Mouse (Mus musculus) testis, postnatal 10 days (tissue): Measurements from ENCODE around the gene Adrb1.

Experiments used
- DNase-seq: peaks from one replicate; pipeline ENCODE4 v3.0.0; 2021; ENCODE audit warnings: low spot score

The Adrb1 gene

GRCm38 (mm10) chr19:56703238-56704097 is 18.5 kb upstream of the Adrb1 start:
- no peak for DNase-seq

- DNase-seq = no peak
Observed at GRCm38 (mm10) chr19:56705026-56705675, 16.8 kb upstream of the Adrb1 start.

GRCm38 (mm10) chr19:56708794-56709193 is 13.2 kb upstream of the Adrb1 start:
- DNase-seq = no peak

GRCm38 (mm10) chr19:56710131-56710905 is 11.7 kb upstream of the Adrb1 start:
- no peak for DNase-seq

GRCm38 (mm10) chr19:56713613-56714012 is 8.4 kb upstream of the Adrb1 start:
- DNase-seq = no peak

GRCm38 (mm10) chr19:56714661-56715170 is 7.3 kb upstream of the Adrb1 start:
- no peak for DNase-seq

GRCm38 (mm10) chr19:56718046-56718445 is 4.0 kb upstream of the Adrb1 start:
- DNase-seq = no peak

- no peak for DNase-seq
Observed at GRCm38 (mm10) chr19:56720882-56721281, 1.1 kb upstream of the Adrb1 start.

- no peak for DNase-seq
Observed at GRCm38 (mm10) chr19:56722291-56722707, 300 bp downstream of the Adrb1 start.

GRCm38 (mm10) chr19:56722711-56723330 is 822 bp downstream of the Adrb1 start:
- DNase-seq = no peak

GRCm38 (mm10) chr19:56723331-56724125 is 1.5 kb downstream of the Adrb1 start:
- peak; percentile 69 for DNase-seq

GRCm38 (mm10) chr19:56724126-56724597 is 2.2 kb downstream of the Adrb1 start:
- no peak for DNase-seq

GRCm38 (mm10) chr19:56727170-56727877 is 5.3 kb downstream of the Adrb1 start:
- no peak for DNase-seq

GRCm38 (mm10) chr19:56734033-56734572 is 12.1 kb downstream of the Adrb1 start:
- DNase-seq = no peak

- DNase-seq = no peak
Observed at GRCm38 (mm10) chr19:56735747-56736146, 13.7 kb downstream of the Adrb1 start.

GRCm38 (mm10) chr19:56736287-56736686 is 14.3 kb downstream of the Adrb1 start:
- no peak for DNase-seq

- no peak for DNase-seq
Observed at GRCm38 (mm10) chr19:56745061-56745460, 23.1 kb downstream of the Adrb1 start.

GRCm38 (mm10) chr19:56745528-56745927 is 23.5 kb downstream of the Adrb1 start:
- no peak for DNase-seq

- no peak for DNase-seq
Observed at GRCm38 (mm10) chr19:56746618-56747017, 24.6 kb downstream of the Adrb1 start.

GRCm38 (mm10) chr19:56747878-56748277 is 25.9 kb downstream of the Adrb1 start:
- DNase-seq = no peak
